8 mouse cellular contexts compared by ENCODE assay signal in the genomic region with DNA sequence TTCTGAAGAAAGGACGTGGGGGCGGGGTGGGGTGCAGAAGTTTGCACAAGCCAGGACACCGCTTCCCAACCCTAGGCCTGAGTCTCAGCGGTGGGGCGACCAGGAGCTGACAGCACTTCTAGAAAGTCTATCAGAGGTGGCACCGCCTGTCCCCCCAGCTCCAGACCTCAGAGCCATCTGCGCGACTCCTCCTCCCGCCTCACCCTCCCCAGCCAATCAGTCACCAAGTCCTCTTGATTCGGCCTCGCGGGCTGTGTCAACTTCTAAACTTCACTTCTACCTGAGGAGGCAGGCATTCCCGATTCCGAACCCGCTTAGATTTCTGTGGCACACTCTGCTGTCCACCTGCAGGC. TPM values are rescaled to one million over a fixed set of nuclear protein-coding genes. Genes with fewer than 3 reads are reported as not detected.
DNase-seq lines count a peak whose midpoint lies in the region; ATAC-seq lines count a peak whose summit lies in the region.

No protein-coding gene starts in this region.

- peak overlapping the region; percentile 97 for H3K27ac ChIP-seq in forebrain, embryonic 14.5 days (ENCODE audit: low read depth, low read length)
- peak overlapping the region; percentile 99 for H3K27ac ChIP-seq in limb, embryonic 13.5 days
- peak overlapping the region; percentile 97 for H3K27ac ChIP-seq in midbrain, embryonic 13.5 days
- H3K27ac ChIP-seq in stomach, embryonic 16.5 days (ENCODE audit: low read length): peak overlapping the region; percentile 98

- WGBS in forebrain, embryonic 14.5 days: under 1% methylated on average over 14 of the region's 15 CpGs
- under 1% methylated on average over 15 of the region's 15 CpGs for WGBS in limb, embryonic 13.5 days
- under 1% methylated on average over 15 of the region's 15 CpGs for WGBS in midbrain, embryonic 13.5 days
- WGBS in stomach, embryonic 16.5 days: under 1% methylated on average over 15 of the region's 15 CpGs

- H3K36me3 ChIP-seq in forebrain, embryonic 14.5 days (ENCODE audit: control insufficient read depth, insufficient read depth, low read length): no peaks in the 10 kb centered on the region
- H3K36me3 ChIP-seq in limb, embryonic 13.5 days: no peaks in the 10 kb centered on the region
- H3K36me3 ChIP-seq in midbrain, embryonic 13.5 days: no peaks in the 10 kb centered on the region
- no peaks in the 10 kb centered on the region for H3K36me3 ChIP-seq in stomach, embryonic 16.5 days (ENCODE audit: control insufficient read depth, insufficient read depth, low read length)

- no peaks in the 10 kb centered on the region for H3K27me3 ChIP-seq in forebrain, embryonic 14.5 days (replicated peaks; ENCODE audit: control insufficient read depth, insufficient read depth, low read length)
- no peaks in the 10 kb centered on the region for H3K27me3 ChIP-seq in limb, embryonic 13.5 days
- H3K27me3 ChIP-seq in midbrain, embryonic 13.5 days: no peaks in the 10 kb centered on the region
- H3K27me3 ChIP-seq in stomach, embryonic 16.5 days (ENCODE audit: control insufficient read depth, insufficient read depth, low read length): no peaks in the 10 kb centered on the region

- H3K4me2 ChIP-seq in forebrain, embryonic 14.5 days (ENCODE audit: low read length): peak overlapping the region; percentile 74
- peak overlapping the region; percentile 99 for H3K4me2 ChIP-seq in limb, embryonic 13.5 days (replicated peaks)
- H3K4me2 ChIP-seq in midbrain, embryonic 13.5 days (replicated peaks): peak overlapping the region; percentile 99
- peak overlapping the region; percentile 83 for H3K4me2 ChIP-seq in stomach, embryonic 16.5 days (ENCODE audit: low read depth, low read length)

- H3K9me3 ChIP-seq in forebrain, embryonic 14.5 days (replicated peaks; ENCODE audit: control insufficient read depth, low read length): no peaks in the 10 kb centered on the region
- no peaks in the 10 kb centered on the region for H3K9me3 ChIP-seq in limb, embryonic 13.5 days
- H3K9me3 ChIP-seq in midbrain, embryonic 13.5 days: no peaks in the 10 kb centered on the region
- H3K9me3 ChIP-seq in stomach, embryonic 16.5 days (replicated peaks; ENCODE audit: control insufficient read depth, low read length): no peaks in the 10 kb centered on the region

- ATAC-seq in cerebellum, adult (ENCODE audit: insufficient number of reproducible peaks, low FRiP score, low TSS enrichment): 0 out of 2 replicates have a peak, but pooled peaks have one; percentile 47
- peak; percentile 57 for ATAC-seq in forebrain, embryonic 14.5 days
- ATAC-seq in hematopoietic stem cell, adult 5-6 weeks (replicated peaks in 1 of 2; ENCODE audit: insufficient read depth in 1 of 2, low FRiP score in 2 of 2, low TSS enrichment in 1 of 2, low read depth in 1 of 2, poor library complexity in 2 of 2, severe bottlenecking in 2 of 2): peak; percentile 65 to 74
- ATAC-seq in limb, embryonic 13.5 days (ENCODE audit: low FRiP score, low read depth): peak; percentile 73
- ATAC-seq in midbrain, embryonic 13.5 days: peak; percentile 66
- ATAC-seq in stomach, embryonic 16.5 days (ENCODE audit: insufficient read depth, low FRiP score): peak; percentile 50; the same call in 1 of the 2 replicates

- H3K4me1 ChIP-seq in forebrain, embryonic 14.5 days (ENCODE audit: control insufficient read depth, insufficient read depth, low read length): peaks cover 26% of the 10 kb centered on the region
- peaks cover 42% of the 10 kb centered on the region for H3K4me1 ChIP-seq in limb, embryonic 13.5 days
- peaks cover 42% of the 10 kb centered on the region for H3K4me1 ChIP-seq in midbrain, embryonic 13.5 days (replicated peaks)
- peaks cover 33% of the 10 kb centered on the region for H3K4me1 ChIP-seq in stomach, embryonic 16.5 days (ENCODE audit: control insufficient read depth, insufficient read depth, low read length)

- DNase-seq in layer of hippocampus, adult 9-11 months: peak; percentile 41
- DNase-seq in layer of hippocampus, adult 9-10 months (ENCODE audit: low spot score): no peak
- DNase-seq in forebrain, embryonic 14.5 days (ENCODE audit: low spot score): peak; percentile 75

- peak overlapping the region; percentile 72 for H3K4me3 ChIP-seq in forebrain, embryonic 14.5 days (ENCODE audit: low read depth, low read length)
- peak overlapping the region; percentile 86 for H3K4me3 ChIP-seq in limb, embryonic 13.5 days
- peak overlapping the region; percentile 89 for H3K4me3 ChIP-seq in midbrain, embryonic 13.5 days (replicated peaks)
- peak overlapping the region; percentile 87 for H3K4me3 ChIP-seq in stomach, embryonic 16.5 days (replicated peaks; ENCODE audit: low read length)

- H3K9ac ChIP-seq in forebrain, embryonic 14.5 days (ENCODE audit: low read length): peak overlapping the region; percentile 98
- H3K9ac ChIP-seq in limb, embryonic 13.5 days: peak overlapping the region; percentile 100
- peak overlapping the region; percentile 97 for H3K9ac ChIP-seq in midbrain, embryonic 13.5 days (replicated peaks)
- peak overlapping the region; percentile 100 for H3K9ac ChIP-seq in stomach, embryonic 16.5 days (ENCODE audit: low read length)

RNA-seq across cellular contexts. Expression of a gene that starts 1.0 kb away (rescaled TPM):
- 26.1 and 31.3 TPM in 2 replicates for polyA plus RNA-seq in forebrain, embryonic 14.5 days (2014; fragmentation: Nextera tagmentation; extraction: Ambion mirVana)
- 7.8 and 8.5 TPM in 2 replicates for total RNA-seq in hematopoietic stem cell, adult 5-6 weeks (2017)
- polyA plus RNA-seq in limb, embryonic 13.5 days (2015; fragmentation: Nextera tagmentation; extraction: Ambion mirVana): 48.9 and 50.3 TPM in 2 replicates
- polyA plus RNA-seq in midbrain, embryonic 13.5 days (2015; fragmentation: Nextera tagmentation; extraction: Ambion mirVana): 38.8 and 44.0 TPM in 2 replicates
- polyA plus RNA-seq in stomach, embryonic 16.5 days (2015; fragmentation: Nextera tagmentation; extraction: Ambion mirVana): 24.6 and 26.0 TPM in 2 replicates

RNA-seq across cellular contexts. Expression of a gene that starts 51.6 kb away (rescaled TPM):
- polyA plus RNA-seq in forebrain, embryonic 14.5 days (2014; fragmentation: Nextera tagmentation; extraction: Ambion mirVana): 0.27 and 0.38 TPM in 2 replicates
- not detected in 2 replicates for total RNA-seq in hematopoietic stem cell, adult 5-6 weeks (2017)
- 0.09 and 0.15 TPM in 2 replicates for polyA plus RNA-seq in limb, embryonic 13.5 days (2015; fragmentation: Nextera tagmentation; extraction: Ambion mirVana)
- 0.23 and 0.58 TPM in 2 replicates for polyA plus RNA-seq in midbrain, embryonic 13.5 days (2015; fragmentation: Nextera tagmentation; extraction: Ambion mirVana)
- 0.10 TPM in 2 replicates for polyA plus RNA-seq in stomach, embryonic 16.5 days (2015; fragmentation: Nextera tagmentation; extraction: Ambion mirVana)
